Mouse (Mus musculus): ENCODE data around the gene Gpr156. TPM values are rescaled to one million over a fixed set of nuclear protein-coding genes. Genes with fewer than 3 reads are reported as not detected.

Gpr156 gene
- polyA plus RNA-seq, 1 experiment = 0.98 TPM

DNA sequence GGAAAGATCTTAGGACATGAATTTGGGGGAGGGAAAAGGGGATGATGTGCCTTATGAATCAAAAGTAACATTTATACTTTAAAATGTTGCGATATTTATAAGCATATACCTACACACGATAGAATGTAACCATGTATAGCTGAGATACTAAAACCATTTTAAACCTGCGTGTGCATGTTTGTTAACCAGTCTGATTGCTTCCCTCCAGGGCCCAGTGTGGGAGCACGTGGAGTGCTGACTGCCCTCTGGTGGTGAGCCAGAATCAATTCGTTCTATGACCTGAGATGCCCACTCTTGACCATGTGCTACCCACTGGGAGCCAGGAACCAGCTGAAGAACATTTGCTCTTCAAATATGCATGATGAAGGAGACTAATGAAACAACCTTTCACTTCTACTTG is 30.9 kb downstream of the Gpr156 start:
- no peaks in the 10 kb centered on the region for H3K27me3 ChIP-seq (ENCODE audit: control insufficient read depth, insufficient read depth, low read length)
- TF ChIP-seq POLR2A (IDR thresholded peaks at IDR 0.05; ENCODE audit: control insufficient read depth, low read depth, low read length) = no peak
- TF ChIP-seq CTCF (IDR thresholded peaks at IDR 0.05; ENCODE audit: control insufficient read depth, insufficient read depth, insufficient replicate concordance, low read depth, low read length) = peak; percentile 75; the same call in 1 of the 2 replicates
- H3K4me3 ChIP-seq (ENCODE audit: control insufficient read depth, low read depth, low read length) = no peak overlapping the region
- no peak overlapping the region for H3K27ac ChIP-seq (ENCODE audit: control insufficient read depth, insufficient read depth, low read depth, low read length)
- H3K36me3 ChIP-seq (ENCODE audit: control insufficient read depth, insufficient read depth, low read length) = no peaks in the 10 kb centered on the region
- H3K4me1 ChIP-seq (ENCODE audit: control insufficient read depth, insufficient read depth, low read length) = no peaks in the 10 kb centered on the region

DNA sequence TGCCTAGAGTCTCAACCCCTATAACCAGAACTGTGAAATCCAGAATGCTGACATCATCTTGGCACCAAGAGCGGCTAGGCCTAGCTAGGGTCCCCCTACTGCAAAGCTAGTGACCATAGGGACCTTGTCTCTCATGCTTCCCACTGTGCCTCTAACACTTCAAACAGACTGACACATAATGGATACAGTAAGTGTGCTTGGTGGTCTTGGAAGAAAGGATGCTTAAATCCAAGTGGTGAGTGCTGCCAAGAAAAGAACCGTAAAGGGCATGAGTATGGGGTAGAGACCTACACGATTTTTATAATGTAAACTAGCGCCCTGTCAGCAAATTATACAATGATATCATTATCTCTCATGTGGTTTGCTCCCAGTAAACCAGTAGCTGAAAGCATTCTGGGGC is 32.1 kb downstream of the Gpr156 start:
- TF ChIP-seq CTCF (IDR thresholded peaks at IDR 0.05; ENCODE audit: control insufficient read depth, insufficient read depth, insufficient replicate concordance, low read depth, low read length) = no peak
- no peak for TF ChIP-seq POLR2A (IDR thresholded peaks at IDR 0.05; ENCODE audit: control insufficient read depth, low read depth, low read length)
- Histone ChIP-seq H3K27me3 (ENCODE audit: control insufficient read depth, insufficient read depth, low read length) (no peaks in the 10 kb centered on the region), H3K4me3 (ENCODE audit: control insufficient read depth, low read depth, low read length) (no peak overlapping the region), H3K27ac (ENCODE audit: control insufficient read depth, insufficient read depth, low read depth, low read length) (no peak overlapping the region), H3K4me1 (ENCODE audit: control insufficient read depth, insufficient read depth, low read length) (no peaks in the 10 kb centered on the region), H3K36me3 (ENCODE audit: control insufficient read depth, insufficient read depth, low read length) (no peaks in the 10 kb centered on the region)

GRCm38 (mm10) chr16:37951171-37951570 is 34.9 kb downstream of the Gpr156 start:
- no peak overlapping the region for H3K4me3 ChIP-seq (ENCODE audit: control insufficient read depth, low read depth, low read length)
- peaks cover 1% of the 10 kb centered on the region for H3K4me1 ChIP-seq (ENCODE audit: control insufficient read depth, insufficient read depth, low read length)
- TF ChIP-seq CTCF (IDR thresholded peaks at IDR 0.05; ENCODE audit: control insufficient read depth, insufficient read depth, insufficient replicate concordance, low read depth, low read length) (no peak), POLR2A (IDR thresholded peaks at IDR 0.05; ENCODE audit: control insufficient read depth, low read depth, low read length) (no peak)
- no peaks in the 10 kb centered on the region for H3K36me3 ChIP-seq (ENCODE audit: control insufficient read depth, insufficient read depth, low read length)
- no peaks in the 10 kb centered on the region for H3K27me3 ChIP-seq (ENCODE audit: control insufficient read depth, insufficient read depth, low read length)
- no peak overlapping the region for H3K27ac ChIP-seq (ENCODE audit: control insufficient read depth, insufficient read depth, low read depth, low read length)

- Histone ChIP-seq H3K4me1 (ENCODE audit: control insufficient read depth, insufficient read depth, low read length) (peaks cover 6% of the 10 kb centered on the region), H3K27ac (ENCODE audit: control insufficient read depth, insufficient read depth, low read depth, low read length) (no peak overlapping the region), H3K4me3 (ENCODE audit: control insufficient read depth, low read depth, low read length) (no peak overlapping the region), H3K27me3 (ENCODE audit: control insufficient read depth, insufficient read depth, low read length) (no peaks in the 10 kb centered on the region), H3K36me3 (ENCODE audit: control insufficient read depth, insufficient read depth, low read length) (no peaks in the 10 kb centered on the region)
- TF ChIP-seq POLR2A (IDR thresholded peaks at IDR 0.05; ENCODE audit: control insufficient read depth, low read depth, low read length) (no peak), CTCF (IDR thresholded peaks at IDR 0.05; ENCODE audit: control insufficient read depth, insufficient read depth, insufficient replicate concordance, low read depth, low read length) (no peak)
Observed at GRCm38 (mm10) chr16:37953186-37953585, 36.9 kb downstream of the Gpr156 start.

DNA sequence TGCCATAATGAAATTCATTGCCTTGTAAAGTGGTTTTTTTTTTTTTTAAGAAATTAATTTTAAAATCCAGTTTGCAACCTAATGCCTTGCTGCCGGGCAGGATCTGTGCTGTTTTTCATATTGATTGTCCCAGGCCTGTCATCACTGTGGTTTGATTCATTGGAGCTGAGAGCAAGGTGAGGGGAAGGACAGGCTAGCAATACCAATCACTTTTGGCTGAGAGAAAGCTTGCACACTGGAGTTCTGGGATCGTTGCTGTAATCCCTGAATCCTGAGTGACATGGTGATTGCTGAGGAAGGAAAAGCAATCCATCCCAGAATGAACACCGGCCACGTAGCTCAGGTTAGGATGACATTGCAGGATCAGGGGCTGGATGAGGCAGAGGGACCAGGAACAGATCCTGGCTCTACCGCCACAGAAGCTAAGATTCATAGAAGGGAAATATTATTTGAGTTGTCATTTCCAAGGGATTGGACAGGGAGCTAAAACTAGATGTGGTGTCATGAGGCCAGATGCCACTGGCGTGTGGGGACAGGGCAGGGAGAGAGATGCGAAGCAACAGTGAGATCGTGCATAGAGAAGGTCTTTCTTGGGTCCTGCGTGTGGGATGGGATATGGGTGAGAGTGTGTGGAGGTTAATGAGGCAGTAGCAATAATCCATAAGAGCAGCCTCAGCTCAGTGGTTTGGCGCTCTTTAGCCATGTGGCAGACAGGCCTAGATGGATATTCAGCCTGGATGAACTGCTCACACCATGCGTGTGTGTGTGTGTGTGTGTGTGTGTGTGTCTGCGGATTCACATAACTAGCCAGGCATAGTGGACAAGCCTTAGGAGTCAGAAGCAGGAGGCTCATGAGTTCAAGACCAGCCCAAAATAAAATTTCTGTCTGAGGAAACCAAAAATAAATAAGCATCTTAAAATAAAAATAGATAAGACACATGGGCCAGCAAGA is 38.0 kb downstream of the Gpr156 start:
- Histone ChIP-seq H3K27ac (ENCODE audit: control insufficient read depth, insufficient read depth, low read depth, low read length) (no peak overlapping the region), H3K36me3 (ENCODE audit: control insufficient read depth, insufficient read depth, low read length) (no peaks in the 10 kb centered on the region), H3K27me3 (ENCODE audit: control insufficient read depth, insufficient read depth, low read length) (no peaks in the 10 kb centered on the region), H3K4me3 (ENCODE audit: control insufficient read depth, low read depth, low read length) (no peak overlapping the region; the same call in 1 of the 2 replicates), H3K4me1 (ENCODE audit: control insufficient read depth, insufficient read depth, low read length) (peaks cover 6% of the 10 kb centered on the region)
- no peak for TF ChIP-seq POLR2A (IDR thresholded peaks at IDR 0.05; ENCODE audit: control insufficient read depth, low read depth, low read length)
- TF ChIP-seq CTCF (IDR thresholded peaks at IDR 0.05; ENCODE audit: control insufficient read depth, insufficient read depth, insufficient replicate concordance, low read depth, low read length) = no peak

- H3K36me3 ChIP-seq (ENCODE audit: control insufficient read depth, insufficient read depth, low read length) = no peaks in the 10 kb centered on the region
- H3K27ac ChIP-seq (ENCODE audit: control insufficient read depth, insufficient read depth, low read depth, low read length) = no peak overlapping the region
- no peaks in the 10 kb centered on the region for H3K27me3 ChIP-seq (ENCODE audit: control insufficient read depth, insufficient read depth, low read length)
- no peak for TF ChIP-seq POLR2A (IDR thresholded peaks at IDR 0.05; ENCODE audit: control insufficient read depth, low read depth, low read length)
- TF ChIP-seq CTCF (IDR thresholded peaks at IDR 0.05; ENCODE audit: control insufficient read depth, insufficient read depth, insufficient replicate concordance, low read depth, low read length) = no peak
- H3K4me3 ChIP-seq (ENCODE audit: control insufficient read depth, low read depth, low read length) = peak overlapping the region; percentile 91
- H3K4me1 ChIP-seq (ENCODE audit: control insufficient read depth, insufficient read depth, low read length) = peaks cover 6% of the 10 kb centered on the region
Observed at GRCm38 (mm10) chr16:37955336-37955917, 39.1 kb downstream of the Gpr156 start.

DNA sequence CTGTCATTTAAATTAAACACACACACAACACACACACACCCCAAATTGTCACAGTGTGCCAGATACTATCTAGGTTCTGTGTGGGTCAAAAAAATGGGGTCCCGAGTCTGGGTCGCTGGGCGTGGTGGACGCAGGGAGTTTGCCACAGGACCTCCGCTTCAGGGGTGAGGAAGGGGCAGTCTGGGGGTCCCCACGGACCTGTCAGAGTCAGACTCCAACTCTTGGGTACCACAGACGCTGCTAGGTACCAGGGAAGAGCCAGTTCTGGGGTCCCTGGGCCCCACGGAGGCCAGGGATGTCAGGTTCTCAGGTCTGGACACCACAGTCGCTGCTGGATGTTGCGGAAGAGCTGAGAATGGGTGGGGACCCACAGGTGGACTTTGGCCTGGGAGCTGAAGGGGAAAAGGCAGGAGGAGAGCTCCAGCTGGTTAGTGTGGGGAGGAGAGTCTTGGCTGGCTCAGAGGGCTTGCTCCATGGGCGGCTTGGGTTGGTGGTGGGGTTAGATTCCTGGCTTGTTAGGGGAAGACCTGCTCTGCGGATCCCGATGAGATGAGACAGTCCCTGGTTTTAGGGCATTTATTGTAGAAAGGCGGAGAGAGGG is 39.9 kb downstream of the Gpr156 start:
- Histone ChIP-seq H3K4me1 (ENCODE audit: control insufficient read depth, insufficient read depth, low read length) (peaks cover 6% of the 10 kb centered on the region), H3K4me3 (ENCODE audit: control insufficient read depth, low read depth, low read length) (peak overlapping the region; percentile 91), H3K27me3 (ENCODE audit: control insufficient read depth, insufficient read depth, low read length) (no peaks in the 10 kb centered on the region), H3K36me3 (ENCODE audit: control insufficient read depth, insufficient read depth, low read length) (no peaks in the 10 kb centered on the region), H3K27ac (ENCODE audit: control insufficient read depth, insufficient read depth, low read depth, low read length) (peak overlapping the region; percentile 71; the same call in 1 of the 2 replicates)
- TF ChIP-seq POLR2A (IDR thresholded peaks at IDR 0.05; ENCODE audit: control insufficient read depth, low read depth, low read length) (no peak), CTCF (IDR thresholded peaks at IDR 0.05; ENCODE audit: control insufficient read depth, insufficient read depth, insufficient replicate concordance, low read depth, low read length) (no peak)

Data from testis, adult 2 months (tissue).